Mouse (Mus musculus) liver, embryonic 14.5 days (tissue): ENCODE data around the gene Stk11ip. TPM values are rescaled to one million over a fixed set of nuclear protein-coding genes. Genes with fewer than 3 reads are reported as not detected.

Experiments used
- ATAC-seq: fragments of 200-750 bp; cut with Nextera tagmentation; 2 replicates; pipeline ENCODE4 v1.8.0; 2017; ENCODE audit warnings: moderate number of reproducible peaks, mild to moderate bottlenecking, moderate library complexity; ENCODE audit not compliant: insufficient read depth
- DNase-seq, 3 experiments: peaks; one replicate each; pipeline ENCODE4 v3.0.0-alpha.2; 2012 to 2013; ENCODE audit warnings: low read depth in 3 of 3, low spot score in 3 of 3
- H3K27ac ChIP-seq: fragments of 300-500 bp; sonication (generic); 2 replicates; pipeline ENCODE4 v1.5.1; 2014; ENCODE audit warnings: moderate library complexity, mild to moderate bottlenecking, control low read depth, inconsistent platforms
- H3K27me3 ChIP-seq: fragments of 300-500 bp; sonication (generic); 2 replicates; pipeline ENCODE4 v1.6.1; 2014; ENCODE audit warnings: mild to moderate bottlenecking, low read length, moderate library complexity; ENCODE audit not compliant: control insufficient read depth, insufficient read depth
- H3K36me3 ChIP-seq: fragments of 300-500 bp; sonication (generic); replicated peaks from 2 replicates; pipeline ENCODE4 v1.6.1; 2014; ENCODE audit warnings: low read depth; ENCODE audit not compliant: control insufficient read depth, insufficient read depth
- H3K4me1 ChIP-seq, 2 experiments: fragments of 200-500 bp in 1 of 2; fragments of 300-500 bp in 1 of 2; sonication (generic) in 1 of 2; replicated peaks; 2 replicates each; pipeline ENCODE4 v1.6.1; 2012 to 2014; ENCODE audit warnings: antibody characterized with exemption in 1 of 2, inconsistent platforms in 1 of 2, low read length in 1 of 2; ENCODE audit not compliant: control insufficient read depth in 2 of 2, insufficient read depth in 2 of 2
- H3K4me2 ChIP-seq: fragments of 300-500 bp; sonication (generic); 2 replicates; pipeline ENCODE4 v1.6.1; 2014; ENCODE audit warnings: low read depth, mild to moderate bottlenecking, control low read depth, moderate library complexity
- H3K4me3 ChIP-seq, 2 experiments: fragments of 200-500 bp in 1 of 2; fragments of 300-500 bp in 1 of 2; sonication (generic) in 1 of 2; 2 replicates each; pipeline ENCODE4 v1.5.1; 2012 to 2014; ENCODE audit warnings: low read depth in 2 of 2, low read length in 2 of 2, mild to moderate bottlenecking in 2 of 2, control low read depth in 1 of 2, inconsistent platforms in 1 of 2, moderate library complexity in 1 of 2; ENCODE audit not compliant: insufficient read depth in 1 of 2
- H3K9ac ChIP-seq: fragments of 300-500 bp; sonication (generic); replicated peaks from 2 replicates; pipeline ENCODE4 v1.6.1; 2014; ENCODE audit warnings: mild to moderate bottlenecking, control low read depth, moderate library complexity
- H3K9me3 ChIP-seq: fragments of 300-500 bp; sonication (generic); 2 replicates; pipeline ENCODE4 v1.6.1; 2016; ENCODE audit warnings: low read length, mixed read lengths; ENCODE audit not compliant: control insufficient read depth
- CTCF ChIP-seq: IDR thresholded peaks from 2 replicates; pipeline ENCODE4 v1.5.1; 2016; ENCODE audit warnings: antibody characterized with exemption, low read depth, control low read depth
- EP300 ChIP-seq: IDR thresholded peaks from 2 replicates; pipeline ENCODE4 v1.6.1; 2016; ENCODE audit warnings: antibody characterized with exemption, low read depth
- WGBS: fragments of 180-500 bp; shearing (Covaris S2); extraction: QIAGEN DNeasy Blood & Tissue Kit; methylation state at CpG from one replicate; pipeline ENCODE4 v1.1.7; 2014; ENCODE audit not compliant: insufficient replicate concordance; 5-methylcytosine and 5-hydroxymethylcytosine counted together
- polyA plus RNA-seq, 2 experiments: library from polyadenylated mRNA; depleted of rRNA in 1 of 2; stranded (reverse) in 1 of 2; unstranded in 1 of 2; fragments of >200 nt; fragmentation: Nextera tagmentation in 1 of 2; extraction: Ambion mirVana in 1 of 2; gene quantifications; 2 replicates each; pipeline versions ENCODE4 v1.2.1 to v1.2.3; 2012 to 2014

The Stk11ip gene
- polyA plus RNA-seq, 2 experiments = 3.4 to 5.9 TPM

GRCm38 (mm10) chr1:75560206-75560913, 39.0 kb downstream of the Stk11ip start:
- no peak overlapping the region for H3K9ac ChIP-seq
- H3K27me3 ChIP-seq = no peaks in the 10 kb centered on the region
- H3K36me3 ChIP-seq = no peaks in the 10 kb centered on the region
- no peak overlapping the region for H3K4me3 ChIP-seq
- ATAC-seq (no peak), DNase-seq (no peak)
- H3K4me2 ChIP-seq = no peak overlapping the region
- WGBS = 57% methylated on average over 12 of the region's 12 CpGs
- no peaks in the 10 kb centered on the region for H3K9me3 ChIP-seq
- H3K4me1 ChIP-seq = no peaks in the 10 kb centered on the region
- H3K27ac ChIP-seq = no peak overlapping the region
- TF ChIP-seq EP300 (no peak), CTCF (no peak)

- Histone ChIP-seq H3K9ac (no peak overlapping the region), H3K36me3 (no peaks in the 10 kb centered on the region), H3K9me3 (no peaks in the 10 kb centered on the region), H3K27me3 (no peaks in the 10 kb centered on the region), H3K4me1 (no peaks in the 10 kb centered on the region), H3K27ac (no peak overlapping the region), H3K4me2 (no peak overlapping the region), H3K4me3 (no peak overlapping the region)
- TF ChIP-seq CTCF (no peak), EP300 (no peak)
- WGBS = 32% methylated on average over 4 of the region's 4 CpGs
- DNase-seq = no peak
- no peak for ATAC-seq
These were observed 40.0 kb downstream of the Stk11ip start for GRCm38 (mm10) chr1:75561221-75561897.

GRCm38 (mm10) chr1:75561898-75562238, 40.5 kb downstream of the Stk11ip start:
- Histone ChIP-seq H3K4me2 (no peak overlapping the region), H3K9ac (no peak overlapping the region), H3K27me3 (no peaks in the 10 kb centered on the region), H3K27ac (no peak overlapping the region), H3K4me3 (no peak overlapping the region), H3K36me3 (no peaks in the 10 kb centered on the region), H3K9me3 (no peaks in the 10 kb centered on the region), H3K4me1 (no peaks in the 10 kb centered on the region)
- 55% methylated on average over 1 of the region's 1 CpGs for WGBS
- no peak for TF ChIP-seq EP300
- TF ChIP-seq CTCF = no peak
- DNase-seq = no peak
- no peak for ATAC-seq

GRCm38 (mm10) chr1:75564102-75564501, 42.8 kb downstream of the Stk11ip start:
- Histone ChIP-seq H3K4me3 (no peak overlapping the region), H3K36me3 (no peaks in the 10 kb centered on the region), H3K9me3 (no peaks in the 10 kb centered on the region), H3K27ac (no peak overlapping the region), H3K27me3 (no peaks in the 10 kb centered on the region), H3K9ac (no peak overlapping the region), H3K4me1 (no peaks in the 10 kb centered on the region), H3K4me2 (no peak overlapping the region)
- WGBS = 65% methylated on average over 2 of the region's 2 CpGs
- no peak for DNase-seq
- ATAC-seq = no peak
- no peak for TF ChIP-seq CTCF
- TF ChIP-seq EP300 = no peak

GRCm38 (mm10) chr1:75564916-75565315, 43.6 kb downstream of the Stk11ip start:
- Histone ChIP-seq H3K9ac (no peak overlapping the region), H3K4me2 (no peak overlapping the region), H3K36me3 (no peaks in the 10 kb centered on the region), H3K27ac (no peak overlapping the region), H3K9me3 (no peaks in the 10 kb centered on the region), H3K27me3 (no peaks in the 10 kb centered on the region), H3K4me1 (no peaks in the 10 kb centered on the region), H3K4me3 (no peak overlapping the region)
- DNase-seq (no peak), ATAC-seq (no peak)
- WGBS = 38% methylated on average over 5 of the region's 5 CpGs
- no peak for TF ChIP-seq EP300
- no peak for TF ChIP-seq CTCF
